ENCODE assay signal across 26 mouse cellular contexts in the genomic region with DNA sequence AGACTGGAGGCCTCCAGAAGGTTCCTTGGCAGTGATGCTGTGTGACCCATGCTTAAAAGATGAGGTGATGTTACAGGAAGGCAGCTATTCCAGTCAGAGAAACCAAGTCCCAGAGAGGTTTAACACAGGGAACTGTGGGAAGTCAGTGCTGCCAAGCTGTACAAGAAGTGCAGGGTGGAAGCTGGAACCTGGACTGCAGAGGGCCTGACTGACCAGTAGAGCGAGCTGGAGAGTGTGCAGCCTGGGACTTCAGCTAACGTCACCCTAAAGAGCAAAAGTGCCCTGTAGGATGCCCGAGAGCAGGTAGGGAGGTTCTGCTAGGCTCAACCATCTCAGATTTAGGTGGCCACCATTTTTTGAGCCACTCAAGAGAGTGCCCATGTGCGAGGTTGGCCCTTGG. TPM values are rescaled to one million over a fixed set of nuclear protein-coding genes. Genes with fewer than 3 reads are reported as not detected.
DNase-seq lines count a peak whose midpoint lies in the region; ATAC-seq and TF ChIP-seq lines count a peak whose summit lies in the region.
"Had no signal": no experiment of that assay in that cellular context is flagged by ENCODE, and none has a peak within 500 bp of the region (broad histone marks: within the 10 kb centered on the region; RNA-seq: fewer than 3 reads in every experiment).

No protein-coding gene starts in this region.

- 69% methylated on average over 4 of the region's 4 CpGs for WGBS in liver, embryonic 14.5 days (ENCODE audit: insufficient replicate concordance)
- WGBS in liver, embryonic 11.5 days, result 94% methylated on average over 4 of the region's 4 CpGs
- 91% methylated on average over 4 of the region's 4 CpGs for WGBS in limb, embryonic 10.5 days

- H3K9ac ChIP-seq in liver, embryonic 14.5 days (replicated peaks), result no peak overlapping the region
- no peak overlapping the region for H3K9ac ChIP-seq in liver, embryonic 11.5 days (ENCODE audit: low read depth, low read length)
- H3K9ac ChIP-seq: embryonic facial prominence, embryonic 12.5 days; heart, embryonic 13.5 days; hindbrain, embryonic 14.5 days; limb, embryonic 12.5 days; liver, embryonic 13.5 days; lung, embryonic 14.5 days; midbrain, embryonic 12.5 days; neural tube, embryonic 13.5 days had no signal

- H3K9me3 ChIP-seq in liver, embryonic 14.5 days (ENCODE audit: control insufficient read depth, low read length), result no peaks in the 10 kb centered on the region
- H3K9me3 ChIP-seq in liver, embryonic 11.5 days (ENCODE audit: control insufficient read depth, low read length), result no peaks in the 10 kb centered on the region
- no peaks in the 10 kb centered on the region for H3K9me3 ChIP-seq in limb, embryonic 10.5 days (replicated peaks)
- H3K9me3 ChIP-seq: embryonic facial prominence, embryonic 12.5 days; heart, embryonic 13.5 days; limb, embryonic 12.5 days; liver, embryonic 13.5 days; megakaryocyte, embryonic 14.5 days; midbrain, embryonic 12.5 days; neural tube, embryonic 13.5 days had no signal

- no peak overlapping the region for H3K27ac ChIP-seq in liver, embryonic 14.5 days
- no peak overlapping the region for H3K27ac ChIP-seq in liver, embryonic 11.5 days (ENCODE audit: low read depth, low read length)
- peak overlapping the region; percentile 99; the same call in 1 of the 2 replicates for H3K27ac ChIP-seq in brown adipose tissue, adult 24 weeks (replicated peaks; ENCODE audit: low read depth, low read length)
- no peak overlapping the region for H3K27ac ChIP-seq in limb, embryonic 10.5 days
- H3K27ac ChIP-seq: embryonic facial prominence, embryonic 12.5 days; hindbrain, embryonic 14.5 days; limb, embryonic 12.5 days; liver, embryonic 13.5 days; midbrain, embryonic 12.5 days; neural tube, embryonic 13.5 days had no signal

- no peaks in the 10 kb centered on the region for H3K27me3 ChIP-seq in liver, embryonic 14.5 days (ENCODE audit: control insufficient read depth, insufficient read depth, low read length)
- no peaks in the 10 kb centered on the region for H3K27me3 ChIP-seq in liver, embryonic 11.5 days (replicated peaks; ENCODE audit: control insufficient read depth, insufficient read depth, low read length)
- no peaks in the 10 kb centered on the region for H3K27me3 ChIP-seq in limb, embryonic 10.5 days (ENCODE audit: low read depth, poor library complexity, severe bottlenecking)
- H3K27me3 ChIP-seq: embryonic facial prominence, embryonic 12.5 days; heart, embryonic 13.5 days; limb, embryonic 12.5 days; liver, embryonic 13.5 days; megakaryocyte, embryonic 14.5 days; midbrain, embryonic 12.5 days; neural tube, embryonic 13.5 days had no signal

- no peak overlapping the region for H3K4me3 ChIP-seq in liver, embryonic 14.5 days (ENCODE audit: insufficient read depth in 1 of 2, low read depth in 2 of 2, low read length in 2 of 2)
- no peak overlapping the region for H3K4me3 ChIP-seq in liver, embryonic 11.5 days (ENCODE audit: low read depth, low read length)
- H3K4me3 ChIP-seq in brown adipose tissue, adult 24 weeks (ENCODE audit: insufficient read depth, low read depth, low read length), result no peak overlapping the region
- H3K4me3 ChIP-seq in limb, embryonic 10.5 days, result no peak overlapping the region
- H3K4me3 ChIP-seq: embryonic facial prominence, embryonic 12.5 days; heart, embryonic 13.5 days; limb, embryonic 12.5 days; liver, embryonic 13.5 days; megakaryocyte, embryonic 14.5 days; midbrain, embryonic 12.5 days; neural tube, embryonic 13.5 days had no signal

- H3K4me2 ChIP-seq in liver, embryonic 14.5 days (ENCODE audit: low read depth), result no peak overlapping the region
- H3K4me2 ChIP-seq in liver, embryonic 11.5 days, result no peak overlapping the region
- H3K4me2 ChIP-seq: embryonic facial prominence, embryonic 12.5 days; heart, embryonic 13.5 days; hindbrain, embryonic 14.5 days; limb, embryonic 12.5 days; liver, embryonic 13.5 days; lung, embryonic 14.5 days; midbrain, embryonic 12.5 days; neural tube, embryonic 13.5 days had no signal

- no peak for TF ChIP-seq EP300 in liver, embryonic 14.5 days (IDR thresholded peaks at IDR 0.05; ENCODE audit: low read depth)

- 0 out of 2 replicates have a peak, but pooled peaks have one; percentile 1 for TF ChIP-seq CTCF in liver, embryonic 14.5 days (IDR thresholded peaks at IDR 0.05; ENCODE audit: low read depth)

- no peak for ATAC-seq in liver, embryonic 14.5 days (ENCODE audit: insufficient read depth)
- ATAC-seq in liver, embryonic 11.5 days (replicated peaks; ENCODE audit: low FRiP score), result no peak
- ATAC-seq: CD4-positive, CD25-positive, alpha-beta regulatory T cell, adult 4 months; forebrain, embryonic 14.5 days; inflammation-experienced regulatory T-cells, adult 6 months had no signal

- H3K4me1 ChIP-seq in liver, embryonic 14.5 days (replicated peaks; ENCODE audit: control insufficient read depth in 2 of 2, insufficient read depth in 2 of 2, low read length in 1 of 2), result no peaks in the 10 kb centered on the region
- H3K4me1 ChIP-seq in liver, embryonic 11.5 days (replicated peaks; ENCODE audit: control insufficient read depth, insufficient read depth, low read length), result no peaks in the 10 kb centered on the region
- H3K4me1 ChIP-seq in brown adipose tissue, adult 24 weeks (ENCODE audit: control insufficient read depth, insufficient read depth, insufficient read length, low read length), result peaks cover 13% of the 10 kb centered on the region
- H3K4me1 ChIP-seq in limb, embryonic 10.5 days, result no peaks in the 10 kb centered on the region
- H3K4me1 ChIP-seq: embryonic facial prominence, embryonic 12.5 days; limb, embryonic 12.5 days; liver, embryonic 13.5 days; midbrain, embryonic 12.5 days; neural tube, embryonic 13.5 days had no signal

- DNase-seq in heart, adult 11 months, result peak; percentile 88
- DNase-seq in heart, postnatal 4 days, result no peak
- peak; percentile 29 for DNase-seq in kidney, adult 18-20 months
- DNase-seq in kidney, adult 9 months, result no peak
- no peak for DNase-seq in liver, embryonic 14.5 days (ENCODE audit: low read depth in 3 of 3, low spot score in 3 of 3)
- no peak for DNase-seq in liver, embryonic 11.5 days (ENCODE audit: low spot score)
- no peak for DNase-seq in limb, embryonic 10.5 days (ENCODE audit: low spot score)
- DNase-seq: adrenal gland, postnatal 36 days; cerebellum, adult 9-11 months; embryo, embryonic 11 days; gastrocnemius, postnatal 36 days; kidney, postnatal 36 days; liver, embryonic 13.5 days; lung, embryonic 14.5 days; right cerebral cortex, postnatal 4 days had no signal

- H3K36me3 ChIP-seq in liver, embryonic 14.5 days (replicated peaks; ENCODE audit: control insufficient read depth, insufficient read depth, low read depth), result peaks cover 4% of the 10 kb centered on the region
- peaks cover 34% of the 10 kb centered on the region for H3K36me3 ChIP-seq in liver, embryonic 11.5 days (ENCODE audit: control insufficient read depth, insufficient read depth, low read length)
- H3K36me3 ChIP-seq in limb, embryonic 10.5 days, result peaks cover 99% of the 10 kb centered on the region

RNA-seq across cellular contexts. Expression of a gene that starts 19.3 kb away (rescaled TPM):
- total RNA-seq in heart, postnatal 4 days (2021), result 10 to 100 TPM; 14.1 to 14.8 TPM
- 5.0 and 5.6 TPM in 2 replicates for polyA plus RNA-seq in liver, embryonic 14.5 days (2012; rRNA removed)
- polyA plus RNA-seq in liver, embryonic 14.5 days (2014; fragmentation: Nextera tagmentation; extraction: Ambion mirVana), result 4.6 and 4.9 TPM in 2 replicates
- 18.2 and 21.1 TPM in 2 replicates for polyA plus RNA-seq in liver, embryonic 11.5 days (2014; fragmentation: Nextera tagmentation; extraction: Ambion mirVana)
- polyA plus RNA-seq in brown adipose tissue, adult 24 weeks (2012; ENCODE audit: insufficient read depth, insufficient read length, missing spikeins), result 9.7 and 9.8 TPM in 2 replicates
- polyA plus RNA-seq in limb, embryonic 10.5 days (2016; fragmentation: Nextera tagmentation; extraction: Ambion mirVana), result 35.8 and 38.8 TPM in 2 replicates

RNA-seq across cellular contexts. Expression of a gene that starts 31.7 kb away (rescaled TPM):
- total RNA-seq in heart, postnatal 4 days (2021), result 10 to 100 TPM; 19.2 to 21.0 TPM
- 3.0 and 3.7 TPM in 2 replicates for polyA plus RNA-seq in liver, embryonic 14.5 days (2012; rRNA removed)
- polyA plus RNA-seq in liver, embryonic 14.5 days (2014; fragmentation: Nextera tagmentation; extraction: Ambion mirVana), result 2.5 and 3.5 TPM in 2 replicates
- 13.7 and 14.0 TPM in 2 replicates for polyA plus RNA-seq in liver, embryonic 11.5 days (2014; fragmentation: Nextera tagmentation; extraction: Ambion mirVana)
- 7.8 and 8.2 TPM in 2 replicates for polyA plus RNA-seq in brown adipose tissue, adult 24 weeks (2012; ENCODE audit: insufficient read depth, insufficient read length, missing spikeins)
- polyA plus RNA-seq in limb, embryonic 10.5 days (2016; fragmentation: Nextera tagmentation; extraction: Ambion mirVana), result 21.1 and 22.1 TPM in 2 replicates

Comparison
In these comparisons a context has a peak if more than half of its experiments do, and no peak if none do; other contexts are left out.
1. DNase-seq: peak in heart, adult 11 months (single experiment) and kidney, adult 18-20 months (single experiment); none in heart, postnatal 4 days (single experiment), kidney, adult 9 months (single experiment), liver, embryonic 14.5 days (0 of 3), liver, embryonic 11.5 days (single experiment) and limb, embryonic 10.5 days (single experiment).